Mouse (Mus musculus) MEL (cell line): ENCODE results near the gene Psma5. TPM values are rescaled to one million over a fixed set of nuclear protein-coding genes. Genes with fewer than 3 reads are reported as not detected.

Experiments used
- DNase-seq: peaks from one replicate; pipeline ENCODE4 v3.0.0; 2011; ENCODE audit warnings: low read depth, low spot score
- H3K27ac ChIP-seq: 2 replicates; pipeline ENCODE4 v1.5.1; 2012; ENCODE audit warnings: low read depth, mild to moderate bottlenecking, control low read depth, low read length, moderate library complexity; ENCODE audit not compliant: control insufficient read depth
- H3K27me3 ChIP-seq, 2 experiments: fragments of 150-350 bp in 1 of 2; sonication (generic) in 1 of 2; 2 replicates each; pipeline ENCODE4 v1.6.1; 2012; ENCODE audit warnings: low read length in 2 of 2, mild to moderate bottlenecking in 2 of 2, improper control_type of control experiment in 1 of 2, moderate library complexity in 1 of 2; ENCODE audit not compliant: insufficient read depth in 2 of 2, control insufficient read depth in 1 of 2
- H3K36me3 ChIP-seq, 2 experiments: 2 replicates each; pipeline ENCODE4 v1.6.1; 2012 to 2014; ENCODE audit warnings: low read length in 2 of 2, improper control_type of control experiment in 1 of 2, inconsistent platforms in 1 of 2, mild to moderate bottlenecking in 1 of 2; ENCODE audit not compliant: insufficient read depth in 2 of 2, control insufficient read depth in 1 of 2
- H3K4me1 ChIP-seq, 2 experiments: fragments of 150-350 bp in 1 of 2; sonication (generic) in 1 of 2; 2 replicates each; pipeline ENCODE4 v1.6.1; 2012; ENCODE audit warnings: low read length in 2 of 2, improper control_type of control experiment in 1 of 2, mild to moderate bottlenecking in 1 of 2; ENCODE audit not compliant: insufficient read depth in 2 of 2, control insufficient read depth in 1 of 2
- H3K4me3 ChIP-seq, 2 experiments: fragments of 150-350 bp in 1 of 2; sonication (generic) in 1 of 2; 2 replicates each; pipeline ENCODE4 v1.5.1; 2012; ENCODE audit warnings: low read depth in 2 of 2, low read length in 2 of 2, mild to moderate bottlenecking in 2 of 2, moderate library complexity in 2 of 2, control low read depth in 1 of 2, improper control_type of control experiment in 1 of 2; ENCODE audit not compliant: control insufficient read depth in 1 of 2, insufficient read depth in 1 of 2
- H3K79me2 ChIP-seq: 2 replicates; pipeline ENCODE4 v1.6.1; 2012; ENCODE audit warnings: mild to moderate bottlenecking, low read length, moderate library complexity; ENCODE audit not compliant: control insufficient read depth, poor library complexity, insufficient read depth
- H3K9ac ChIP-seq: 2 replicates; pipeline ENCODE4 v1.6.1; 2012; ENCODE audit warnings: low read depth, mild to moderate bottlenecking, control low read depth, low read length, moderate library complexity; ENCODE audit not compliant: control insufficient read depth, poor library complexity, severe bottlenecking
- H3K9me3 ChIP-seq: fragments of 150-350 bp; sonication (generic); replicated peaks from 2 replicates; pipeline ENCODE4 v1.6.1; 2012; ENCODE audit warnings: mild to moderate bottlenecking, low read length, improper control_type of control experiment, moderate library complexity; ENCODE audit not compliant: insufficient read depth
- BHLHE40 ChIP-seq: IDR thresholded peaks from 2 replicates; pipeline ENCODE4 v1.6.1; 2012; ENCODE audit warnings: low read depth, mild to moderate bottlenecking, inconsistent platforms, low read length, improper control_type of control experiment, borderline replicate concordance
- CHD1 ChIP-seq: IDR thresholded peaks from 2 replicates; pipeline ENCODE4 v1.6.1; 2012; ENCODE audit warnings: low read depth, mild to moderate bottlenecking, inconsistent platforms, low read length, improper control_type of control experiment
- CHD2 ChIP-seq: IDR thresholded peaks from 2 replicates; pipeline ENCODE4 v1.6.1; 2011; ENCODE audit warnings: low read length, improper control_type of control experiment
- CTCF ChIP-seq, 3 experiments: IDR thresholded peaks in 2 of 3; conservative IDR thresholded peaks in 1 of 3; 2 replicates each; pipeline ENCODE4 v1.5.1; 2011 to 2012; ENCODE audit warnings: low read length in 3 of 3, low read depth in 2 of 3, mild to moderate bottlenecking in 2 of 3, improper control_type of control experiment in 1 of 3, inconsistent platforms in 1 of 3, mixed read lengths in 1 of 3, moderate library complexity in 1 of 3; ENCODE audit not compliant: control insufficient read depth in 1 of 3, insufficient read depth in 1 of 3, poor library complexity in 1 of 3, severe bottlenecking in 1 of 3
- E2F4 ChIP-seq: IDR thresholded peaks from 2 replicates; pipeline ENCODE4 v1.6.1; 2011; ENCODE audit warnings: low read depth, low read length, improper control_type of control experiment, borderline replicate concordance
- ELF1 ChIP-seq: IDR thresholded peaks from 2 replicates; pipeline ENCODE4 v1.6.1; 2014; ENCODE audit warnings: low read depth, mild to moderate bottlenecking, inconsistent platforms, low read length, improper control_type of control experiment, moderate library complexity
- EP300 ChIP-seq, 2 experiments: IDR thresholded peaks; 2 replicates each; pipeline ENCODE4 v1.6.1; 2011; ENCODE audit warnings: improper control_type of control experiment in 2 of 2, low read length in 2 of 2, low read depth in 1 of 2, mild to moderate bottlenecking in 1 of 2
- ETS1 ChIP-seq: IDR thresholded peaks from 2 replicates; pipeline ENCODE4 v1.6.1; 2012; ENCODE audit warnings: low read depth, mild to moderate bottlenecking, inconsistent platforms, low read length, improper control_type of control experiment, moderate library complexity
- GABPA ChIP-seq: IDR thresholded peaks from 2 replicates; pipeline ENCODE4 v1.6.1; 2012; ENCODE audit warnings: low read depth, mild to moderate bottlenecking, inconsistent platforms, low read length, improper control_type of control experiment, moderate library complexity
- GATA1 ChIP-seq: IDR thresholded peaks from 2 replicates; pipeline ENCODE4 v1.6.1; 2011; ENCODE audit warnings: low read depth, low read length, improper control_type of control experiment
- JUND ChIP-seq: IDR thresholded peaks from 2 replicates; pipeline ENCODE4 v1.6.1; 2011; ENCODE audit warnings: low read depth, mild to moderate bottlenecking, improper control_type of control experiment, low read length
- MAFK ChIP-seq: IDR thresholded peaks from 2 replicates; pipeline ENCODE4 v1.6.1; 2011; ENCODE audit warnings: low read depth, mild to moderate bottlenecking, low read length, improper control_type of control experiment, borderline replicate concordance
- MAX ChIP-seq: IDR thresholded peaks from 2 replicates; pipeline ENCODE4 v1.6.1; 2011; ENCODE audit warnings: low read length, improper control_type of control experiment
- MEF2A ChIP-seq: IDR thresholded peaks from 2 replicates; pipeline ENCODE4 v1.6.1; 2014; ENCODE audit warnings: low read depth, mild to moderate bottlenecking, inconsistent platforms, low read length, improper control_type of control experiment; ENCODE audit not compliant: poor library complexity, insufficient replicate concordance, severe bottlenecking; ENCODE audit errors: extremely low read depth
- MXI1 ChIP-seq: IDR thresholded peaks from 2 replicates; pipeline ENCODE4 v1.6.1; 2011; ENCODE audit warnings: mild to moderate bottlenecking, low read depth, low read length, improper control_type of control experiment
- MYB ChIP-seq: IDR thresholded peaks from 2 replicates; pipeline ENCODE4 v1.6.1; 2011; ENCODE audit warnings: mild to moderate bottlenecking, low read depth, low read length, improper control_type of control experiment
- MYC ChIP-seq: IDR thresholded peaks from 2 replicates; pipeline ENCODE4 v1.6.1; 2011; ENCODE audit warnings: low read depth, mild to moderate bottlenecking, low read length, improper control_type of control experiment, moderate library complexity
- NELFE ChIP-seq: IDR thresholded peaks from 2 replicates; pipeline ENCODE4 v1.6.1; 2011; ENCODE audit warnings: low read depth, low read length, improper control_type of control experiment
- NRF1 ChIP-seq: IDR thresholded peaks from 2 replicates; pipeline ENCODE4 v1.6.1; 2014; ENCODE audit warnings: low read depth, mild to moderate bottlenecking, inconsistent platforms, low read length, improper control_type of control experiment, moderate library complexity; ENCODE audit not compliant: poor library complexity, insufficient read depth, severe bottlenecking
- POLR2A ChIP-seq, 2 experiments: IDR thresholded peaks; 2 replicates each; pipeline ENCODE4 v1.6.1; 2011 to 2012; ENCODE audit warnings: low read length in 2 of 2, mild to moderate bottlenecking in 2 of 2, control low read depth in 1 of 2, improper control_type of control experiment in 1 of 2, low read depth in 1 of 2, moderate library complexity in 1 of 2; ENCODE audit not compliant: control insufficient read depth in 1 of 2, insufficient read depth in 1 of 2, poor library complexity in 1 of 2
- POLR2AphosphoS2 ChIP-seq: IDR thresholded peaks from 2 replicates; pipeline ENCODE4 v1.6.1; 2011; ENCODE audit warnings: low read length, improper control_type of control experiment
- POLR2AphosphoS5 ChIP-seq: IDR thresholded peaks from 2 replicates; pipeline ENCODE4 v1.6.1; 2012; ENCODE audit warnings: low read depth, borderline replicate concordance, mild to moderate bottlenecking, inconsistent platforms, low read length, moderate library complexity, mixed read lengths
- RAD21 ChIP-seq: IDR thresholded peaks from 2 replicates; pipeline ENCODE4 v1.6.1; 2011; ENCODE audit warnings: mild to moderate bottlenecking, low read depth, low read length, improper control_type of control experiment
- RCOR1 ChIP-seq: IDR thresholded peaks from 2 replicates; pipeline ENCODE4 v1.6.1; 2012; ENCODE audit warnings: low read depth, mild to moderate bottlenecking, inconsistent platforms, low read length, improper control_type of control experiment
- SMC3 ChIP-seq: IDR thresholded peaks from 2 replicates; pipeline ENCODE4 v1.6.1; 2011; ENCODE audit warnings: low read depth, low read length, improper control_type of control experiment
- TAL1 ChIP-seq: IDR thresholded peaks from 2 replicates; pipeline ENCODE4 v1.6.1; 2012; ENCODE audit warnings: mild to moderate bottlenecking, inconsistent platforms, low read length, moderate library complexity, mixed read lengths
- UBTF ChIP-seq: IDR thresholded peaks from 2 replicates; pipeline ENCODE4 v1.6.1; 2012; ENCODE audit warnings: low read depth, mild to moderate bottlenecking, inconsistent platforms, low read length, improper control_type of control experiment, moderate library complexity, borderline replicate concordance; ENCODE audit not compliant: insufficient read depth
- USF1 ChIP-seq: IDR thresholded peaks from 2 replicates; pipeline ENCODE4 v1.6.1; 2014; ENCODE audit warnings: low read depth, mild to moderate bottlenecking, inconsistent platforms, low read length, improper control_type of control experiment, moderate library complexity
- ZC3H11A ChIP-seq: IDR thresholded peaks from 2 replicates; pipeline ENCODE4 v1.6.1; 2012; ENCODE audit warnings: low read depth, mild to moderate bottlenecking, inconsistent platforms, low read length, improper control_type of control experiment
- ZKSCAN1 ChIP-seq: IDR thresholded peaks from 2 replicates; pipeline ENCODE4 v1.6.1; 2012; ENCODE audit warnings: low read depth, mild to moderate bottlenecking, inconsistent platforms, low read length, improper control_type of control experiment, moderate library complexity
- ZMIZ1 ChIP-seq: IDR thresholded peaks from 2 replicates; pipeline ENCODE4 v1.6.1; 2012; ENCODE audit warnings: low read depth, mild to moderate bottlenecking, inconsistent platforms, low read length, improper control_type of control experiment, moderate library complexity
- ZNF384 ChIP-seq: IDR thresholded peaks from 2 replicates; pipeline ENCODE4 v1.6.1; 2012; ENCODE audit warnings: low read depth, mild to moderate bottlenecking, inconsistent platforms, low read length, improper control_type of control experiment
- polyA plus RNA-seq, 2 experiments: library from polyadenylated mRNA; stranded (reverse) in 1 of 2; unstranded in 1 of 2; fragments of >175 nt in 1 of 2; fragments of >200 nt in 1 of 2; gene quantifications; 2 replicates each; pipeline versions ENCODE4 v1.2.1 to v1.2.4; 2012; ENCODE audit warnings: low replicate concordance in 2 of 2, low read depth in 1 of 2; ENCODE audit not compliant: insufficient read length in 2 of 2, insufficient read depth in 1 of 2, missing spikeins in 1 of 2
- total RNA-seq: library from RNA; depleted of rRNA; stranded (reverse); fragments of 300-350 nt; gene quantifications from 2 replicates; pipeline ENCODE4 v1.2.3, GENCODE M21; 2012

Psma5 gene
- total and polyA plus RNA-seq, 3 experiments = 353 to 429 TPM; not detected in 1

DNA sequence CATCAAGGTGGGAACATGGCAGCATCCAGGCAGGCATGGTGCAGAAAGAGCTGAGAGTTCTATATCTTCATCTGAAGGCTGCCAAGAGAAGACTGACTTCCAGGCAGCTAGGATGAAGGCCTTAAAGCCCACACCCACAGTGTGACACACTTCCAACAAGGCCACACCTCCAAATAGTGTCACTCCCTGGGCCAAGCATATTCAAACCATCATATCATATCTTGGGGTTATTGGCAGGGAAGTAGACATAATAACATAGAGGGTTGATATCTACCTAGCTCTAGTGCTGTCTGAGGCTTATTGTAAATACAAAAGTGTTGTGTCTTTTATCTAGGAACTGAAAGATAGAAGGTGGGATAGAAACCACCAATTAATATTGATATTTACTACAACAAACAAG is 55.7 kb downstream of the Psma5 start:
- peaks cover 6 to 10% of the 10 kb centered on the region in 2 experiments; a peak in 3 of 4 replicates for H3K4me1 ChIP-seq
- H3K9me3 ChIP-seq = no peaks in the 10 kb centered on the region
- peak; percentile 30 for DNase-seq
- H3K36me3 ChIP-seq = peaks cover 0 to 3% of the 10 kb centered on the region in 2 experiments; a peak in 1 of 4 replicates
- no peak overlapping the region for H3K9ac ChIP-seq
- TF ChIP-seq UBTF (no peak), MAX (no peak), ELF1 (no peak), EP300 (IDR thresholded peaks at IDR 0.05; ENCODE audit: low read depth in 1 of 2, low read length in 2 of 2) (no peak), MAFK (no peak), POLR2A (IDR thresholded peaks at IDR 0.05; ENCODE audit: control insufficient read depth in 1 of 2, insufficient read depth in 1 of 2, low read depth in 1 of 2, low read length in 2 of 2, poor library complexity in 1 of 2) (no peak), MEF2A (no peak), CHD2 (no peak), RCOR1 (no peak), JUND (no peak), RAD21 (no peak), POLR2AphosphoS2 (no peak), ZMIZ1 (no peak), ZC3H11A (no peak), ZKSCAN1 (no peak), NRF1 (no peak), TAL1 (no peak), GATA1 (no peak), MYB (no peak), NELFE (no peak)
- no peak overlapping the region for H3K4me3 ChIP-seq
- no peaks in the 10 kb centered on the region for H3K79me2 ChIP-seq
- no peak overlapping the region for H3K27ac ChIP-seq
- no peaks in the 10 kb centered on the region for H3K27me3 ChIP-seq

GRCm38 (mm10) chr3:108313138-108313537 is 56.4 kb downstream of the Psma5 start:
- H3K27ac ChIP-seq = no peak overlapping the region
- no peaks in the 10 kb centered on the region for H3K79me2 ChIP-seq
- no peak for DNase-seq
- no peaks in the 10 kb centered on the region for H3K9me3 ChIP-seq
- peaks cover 0 to 3% of the 10 kb centered on the region in 2 experiments; a peak in 1 of 4 replicates for H3K36me3 ChIP-seq
- H3K4me3 ChIP-seq = no peak overlapping the region
- no peak for TF ChIP-seq NELFE
- no peak for TF ChIP-seq MAX
- TF ChIP-seq ETS1 = no peak
- TF ChIP-seq MXI1 = no peak
- TF ChIP-seq POLR2AphosphoS5 = no peak
- TF ChIP-seq MYC = no peak
- TF ChIP-seq SMC3 = no peak
- TF ChIP-seq CTCF (IDR thresholded peaks at IDR 0.05 in 2 of 3, conservative IDR thresholded peaks at IDR 0.05 in 1 of 3; ENCODE audit: control insufficient read depth in 1 of 3, insufficient read depth in 1 of 3, low read depth in 2 of 3, low read length in 3 of 3, poor library complexity in 1 of 3, severe bottlenecking in 1 of 3) = no peak
- TF ChIP-seq ZC3H11A = no peak
- TF ChIP-seq RCOR1 = no peak
- TF ChIP-seq CHD1 = no peak
- no peak for TF ChIP-seq ZNF384
- TF ChIP-seq GABPA = no peak
- no peak for TF ChIP-seq USF1
- no peak for TF ChIP-seq E2F4
- TF ChIP-seq CHD2 = no peak
- TF ChIP-seq BHLHE40 = no peak
- no peaks in the 10 kb centered on the region for H3K27me3 ChIP-seq
- peaks cover 6 to 10% of the 10 kb centered on the region in 2 experiments; a peak in 3 of 4 replicates for H3K4me1 ChIP-seq
- H3K9ac ChIP-seq = no peak overlapping the region
